ENCODE assay signal across 8 mouse cellular contexts in the genomic region with DNA sequence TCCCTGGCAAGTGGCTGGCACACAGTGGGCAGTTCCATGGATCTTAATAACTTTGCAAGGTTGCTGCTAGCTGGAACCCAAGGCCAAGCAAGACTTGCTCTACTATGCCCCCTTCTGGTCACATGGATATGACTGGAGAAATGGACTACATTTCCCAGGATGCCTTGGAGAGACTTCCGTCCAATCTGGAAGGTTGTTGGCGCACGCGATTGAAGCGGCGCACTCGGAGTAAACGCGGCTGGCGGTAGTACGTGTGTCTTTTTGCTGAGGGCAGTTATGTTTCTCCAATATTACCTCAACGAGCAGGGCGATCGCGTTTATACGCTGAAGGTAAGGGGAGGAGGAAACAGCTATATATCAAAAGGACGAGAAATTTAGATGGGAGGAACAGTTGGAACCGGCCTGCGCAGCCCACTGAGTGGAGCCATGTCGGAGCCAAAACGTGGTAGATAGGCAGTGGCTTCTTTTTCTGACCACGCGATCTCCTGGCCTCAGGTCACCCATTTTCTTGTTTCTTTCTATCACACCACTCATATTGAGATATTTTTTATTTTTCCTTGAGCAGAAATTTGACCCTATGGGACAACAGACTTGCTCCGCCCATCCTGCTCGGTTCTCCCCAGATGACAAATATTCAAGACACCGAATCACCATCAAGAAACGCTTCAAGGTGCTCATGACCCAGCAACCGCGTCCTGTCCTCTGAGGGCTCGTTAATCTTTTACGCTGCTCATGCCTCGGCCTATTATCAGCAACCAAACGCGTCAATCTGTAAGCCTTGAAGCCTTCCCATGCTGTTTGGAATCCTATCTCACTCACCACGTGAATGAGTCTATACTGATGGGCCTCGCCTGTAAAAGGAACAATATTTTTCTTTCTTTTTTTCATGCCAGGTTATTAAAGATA. TPM values are rescaled to one million over a fixed set of nuclear protein-coding genes. Genes with fewer than 3 reads are reported as not detected.
DNase-seq lines count a peak whose midpoint lies in the region; ATAC-seq and TF ChIP-seq lines count a peak whose summit lies in the region.

Nop10 (plus strand) TSS at position 179 of the 906 bp plus-strand sequence.

- ATAC-seq in embryonic facial prominence, embryonic 14.5 days (ENCODE audit: low read depth): peak; percentile 45
- peak; percentile 66 for ATAC-seq in limb, embryonic 14.5 days (ENCODE audit: low FRiP score, low read depth)
- peak; percentile 68 for ATAC-seq in midbrain, postnatal 0 days (ENCODE audit: low FRiP score)

- H3K9ac ChIP-seq in embryonic facial prominence, embryonic 14.5 days (ENCODE audit: low read depth, low read length): peak within 1 kb of the TSS; percentile 73
- H3K9ac ChIP-seq in limb, embryonic 14.5 days (ENCODE audit: low read depth, low read length, severe bottlenecking): peak within 1 kb of the TSS; percentile 65
- peak within 1 kb of the TSS; percentile 65 for H3K9ac ChIP-seq in midbrain, postnatal 0 days (replicated peaks; ENCODE audit: low read length, poor library complexity, severe bottlenecking)

- TF ChIP-seq POLR2A in limb, embryonic 14.5 days (IDR thresholded peaks at IDR 0.05; ENCODE audit: borderline replicate concordance, extremely low read depth, insufficient read depth, insufficient read length): peak; percentile 86; the same call in 1 of the 2 replicates

- no peaks in the 10 kb centered on the region for H3K27me3 ChIP-seq in embryonic facial prominence, embryonic 14.5 days (replicated peaks; ENCODE audit: control insufficient read depth, insufficient read depth, low read length)
- no peaks in the 10 kb centered on the region for H3K27me3 ChIP-seq in limb, embryonic 14.5 days (ENCODE audit: control insufficient read depth, insufficient read depth, low read length)
- H3K27me3 ChIP-seq in midbrain, postnatal 0 days (ENCODE audit: insufficient read depth, low read length): no peaks in the 10 kb centered on the region

- peak within 1 kb of the TSS; percentile 75 for H3K4me3 ChIP-seq in embryonic facial prominence, embryonic 14.5 days (ENCODE audit: low read depth, low read length)
- H3K4me3 ChIP-seq in limb, embryonic 14.5 days (replicated peaks; ENCODE audit: low read length): peak within 1 kb of the TSS; percentile 66
- H3K4me3 ChIP-seq in midbrain, postnatal 0 days (ENCODE audit: low read depth, low read length): peak within 1 kb of the TSS; percentile 47

- 0 out of 2 replicates have a peak, but pooled peaks cover 3% of the 10 kb centered on the region for H3K36me3 ChIP-seq in embryonic facial prominence, embryonic 14.5 days (ENCODE audit: control insufficient read depth, insufficient read depth, low read length)
- H3K36me3 ChIP-seq in limb, embryonic 14.5 days (ENCODE audit: control insufficient read depth, insufficient read depth, low read length): no peaks in the 10 kb centered on the region
- no peaks in the 10 kb centered on the region for H3K36me3 ChIP-seq in midbrain, postnatal 0 days (ENCODE audit: insufficient read depth, low read length)

- WGBS in embryonic facial prominence, embryonic 14.5 days: under 1% methylated on average over 36 of the region's 36 CpGs
- WGBS in limb, embryonic 14.5 days: under 1% methylated on average over 36 of the region's 36 CpGs
- WGBS in midbrain, postnatal 0 days: under 1% methylated on average over 36 of the region's 36 CpGs

- peak within 1 kb of the TSS; percentile 67 for H3K27ac ChIP-seq in embryonic facial prominence, embryonic 14.5 days (replicated peaks; ENCODE audit: low read depth, low read length)
- peak within 1 kb of the TSS; percentile 67 for H3K27ac ChIP-seq in limb, embryonic 14.5 days (replicated peaks; ENCODE audit: low read depth, low read length)
- H3K27ac ChIP-seq in midbrain, postnatal 0 days (ENCODE audit: low read depth, low read length): peak within 1 kb of the TSS; percentile 65

- peak; percentile 97 for TF ChIP-seq CTCF in midbrain, postnatal 0 days (IDR thresholded peaks at IDR 0.05)

- peaks cover 13% of the 10 kb centered on the region for H3K4me1 ChIP-seq in embryonic facial prominence, embryonic 14.5 days (ENCODE audit: control insufficient read depth, insufficient read depth, low read length)
- peaks cover 10% of the 10 kb centered on the region for H3K4me1 ChIP-seq in limb, embryonic 14.5 days (ENCODE audit: control insufficient read depth, insufficient read depth, low read length)
- peaks cover 4% of the 10 kb centered on the region; the same call in 1 of the 2 replicates for H3K4me1 ChIP-seq in midbrain, postnatal 0 days (ENCODE audit: insufficient read depth, low read length)

- DNase-seq in 416B (ENCODE audit: low read depth): peak; percentile 92
- peak; percentile 34 to 66 for DNase-seq in adrenal gland, postnatal 4 days (ENCODE audit: low spot score in 2 of 2)
- DNase-seq in embryonic facial prominence, embryonic 14.5 days (ENCODE audit: low spot score): peak; percentile 95
- DNase-seq in heart, adult 8-10 months (ENCODE audit: low spot score): peak; percentile 92
- peak; percentile 91 for DNase-seq in kidney, adult 9 months
- peak; percentile 94 for DNase-seq in limb, embryonic 14.5 days (ENCODE audit: low spot score)
- peak; percentile 96 for DNase-seq in midbrain, postnatal 0 days (ENCODE audit: low spot score)
- peak; percentile 53 to 77 for DNase-seq in spleen, postnatal 14 days (ENCODE audit: low spot score in 2 of 2)

- H3K9me3 ChIP-seq in embryonic facial prominence, embryonic 14.5 days (ENCODE audit: control insufficient read depth, low read length): no peaks in the 10 kb centered on the region
- no peaks in the 10 kb centered on the region for H3K9me3 ChIP-seq in limb, embryonic 14.5 days (ENCODE audit: control insufficient read depth, low read length)
- H3K9me3 ChIP-seq in midbrain, postnatal 0 days (ENCODE audit: low read length): no peaks in the 10 kb centered on the region

- peak within 1 kb of the TSS; percentile 68 for H3K4me2 ChIP-seq in embryonic facial prominence, embryonic 14.5 days (ENCODE audit: low read depth, low read length)
- H3K4me2 ChIP-seq in limb, embryonic 14.5 days (replicated peaks; ENCODE audit: low read depth, low read length, severe bottlenecking): peak within 1 kb of the TSS; percentile 66
- peak within 1 kb of the TSS; percentile 62 for H3K4me2 ChIP-seq in midbrain, postnatal 0 days (ENCODE audit: low read depth, low read length, poor library complexity, severe bottlenecking)

RNA-seq across cellular contexts. Expression of gene Nop10, which starts in this region (rescaled TPM):
- 10 to 100 TPM; 89.3 to 93.9 TPM for total RNA-seq in adrenal gland, postnatal 4 days (2021)
- 186 and 203 TPM in 2 replicates for polyA plus RNA-seq in embryonic facial prominence, embryonic 14.5 days (2014; fragmentation: Nextera tagmentation; extraction: Ambion mirVana)
- total RNA-seq in heart, adult 8-10 months (2022): 10 to 100 TPM; 57.1 to 65.3 (median 63.2) TPM
- 147 and 150 TPM in 2 replicates for polyA plus RNA-seq in limb, embryonic 14.5 days (2012; rRNA removed)
- 193 and 210 TPM in 2 replicates for polyA plus RNA-seq in limb, embryonic 14.5 days (2014; fragmentation: Nextera tagmentation; extraction: Ambion mirVana)
- total RNA-seq in midbrain, postnatal 0 days (2014; rRNA removed): 75.7 and 111 TPM in 2 replicates
- polyA plus RNA-seq in midbrain, postnatal 0 days (2015; fragmentation: Nextera tagmentation; extraction: Ambion mirVana): 151 and 158 TPM in 2 replicates

Comparison
In these comparisons a context has a peak if more than half of its experiments do, and no peak if none do; other contexts are left out.
1. Peak in every context shown above with its lines: DNase-seq, ATAC-seq, H3K4me3 ChIP-seq and H3K27ac ChIP-seq.